Comparison of ENCODE assay signal across 9 mouse cellular contexts in the genomic region with DNA sequence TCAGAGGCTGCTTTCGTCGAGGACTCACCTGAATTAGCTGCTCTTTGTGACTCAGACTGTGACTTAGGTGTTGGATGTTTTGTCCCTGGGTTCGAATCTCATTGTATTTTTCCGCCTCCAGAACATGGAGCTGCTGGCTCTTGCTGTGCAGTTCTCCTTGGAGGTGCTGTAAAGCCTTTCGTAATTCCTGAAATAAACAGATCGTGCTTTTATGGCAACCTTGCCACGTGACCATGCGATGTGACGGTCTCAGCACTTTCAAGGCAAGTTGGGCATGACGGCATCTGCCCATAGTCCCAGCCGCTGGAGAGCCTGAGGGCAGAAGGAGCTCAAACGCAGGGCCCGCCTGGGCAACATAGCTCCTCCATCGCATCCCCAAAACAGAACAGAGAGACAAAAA.
"Had no signal": no experiment of that assay in that cellular context is flagged by ENCODE, and none has a peak within 500 bp of the region (broad histone marks: within the 10 kb centered on the region; RNA-seq: fewer than 3 reads in every experiment).

No protein-coding gene starts in this region.

- H3K27me3 ChIP-seq: limb, embryonic 12.5 days; midbrain, embryonic 13.5 days had no signal

- DNase-seq: layer of hippocampus, adult 9-11 months; layer of hippocampus, postnatal 36 days; lung, adult 2 months; lung, postnatal 36 days; right cerebral cortex, postnatal 14 days had no signal

- H3K27ac ChIP-seq: limb, embryonic 12.5 days; liver, embryonic 14.5 days; midbrain, embryonic 13.5 days had no signal

- H3K4me2 ChIP-seq: limb, embryonic 12.5 days; midbrain, embryonic 13.5 days had no signal

- H3K9me3 ChIP-seq: limb, embryonic 12.5 days; midbrain, embryonic 13.5 days had no signal

- ATAC-seq: lung, postnatal 0 days; midbrain, embryonic 13.5 days had no signal

- H3K4me3 ChIP-seq: limb, embryonic 12.5 days; midbrain, embryonic 13.5 days had no signal

- H3K4me1 ChIP-seq: midbrain, embryonic 13.5 days had no signal

- H3K9ac ChIP-seq: limb, embryonic 12.5 days; liver, embryonic 14.5 days; midbrain, embryonic 13.5 days had no signal
